Mouse (Mus musculus): Measurements from ENCODE around the gene Sgtb. TPM values are rescaled to one million over a fixed set of nuclear protein-coding genes. Genes with fewer than 3 reads are reported as not detected.

Sgtb gene
- polyA plus RNA-seq (2015; fragmentation: Nextera tagmentation; extraction: Ambion mirVana): 8.0 and 8.2 TPM in 2 replicates

DNA sequence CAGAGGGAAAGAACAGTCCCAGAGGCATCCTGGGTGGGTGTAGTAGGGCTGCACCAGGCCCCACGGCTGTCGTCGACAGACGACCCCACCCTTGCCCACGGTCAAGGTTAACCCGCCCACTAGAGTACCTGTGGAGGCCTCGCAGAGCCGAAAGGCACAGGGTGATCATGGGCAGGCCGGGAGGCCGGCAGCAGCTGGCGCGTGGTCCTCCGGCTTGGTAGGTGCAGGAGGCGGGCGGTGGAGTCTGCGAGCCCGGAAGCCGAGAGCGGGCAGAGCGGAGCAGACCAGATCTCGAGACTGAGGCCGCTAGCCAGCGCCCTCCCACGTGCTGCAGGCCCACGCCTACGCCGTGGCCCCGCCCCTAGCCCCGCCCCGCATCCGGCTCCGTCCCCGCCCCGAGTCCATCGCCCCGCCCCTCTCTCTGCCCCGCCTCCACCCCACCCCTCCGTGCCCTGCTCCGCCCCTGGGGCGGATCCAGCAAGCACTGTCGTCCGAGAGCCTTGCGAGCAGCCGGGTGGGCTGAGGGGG, at the start of gene Sgtb, which contains the start of gene Nln:
Gene Sgtb, plus strand, starts transcription at position 454 of the 528 bp plus-strand sequence.
Gene Nln, minus strand, starts transcription at position 327 of the 528 bp plus-strand sequence.
- peaks cover 4% of the 10 kb centered on the region for H3K36me3 ChIP-seq
- H3K9me3 ChIP-seq: peaks cover 5% of the 10 kb centered on the region
- 1% methylated on average over 40 of the region's 44 CpGs for WGBS
- peak within 1 kb of the TSS; percentile 84 for H3K9ac ChIP-seq
- peaks cover 11% of the 10 kb centered on the region for H3K4me1 ChIP-seq
- ATAC-seq (ENCODE audit: low FRiP score, low read depth): peak; percentile 96
- H3K27me3 ChIP-seq: no peaks in the 10 kb centered on the region
- H3K27ac ChIP-seq: 0 out of 2 replicates have a peak within 1 kb of the TSS, but pooled peaks have one; percentile 48
- peak within 1 kb of the TSS; percentile 95 for H3K4me2 ChIP-seq (replicated peaks)
- H3K4me3 ChIP-seq: peak within 1 kb of the TSS; percentile 84

DNA sequence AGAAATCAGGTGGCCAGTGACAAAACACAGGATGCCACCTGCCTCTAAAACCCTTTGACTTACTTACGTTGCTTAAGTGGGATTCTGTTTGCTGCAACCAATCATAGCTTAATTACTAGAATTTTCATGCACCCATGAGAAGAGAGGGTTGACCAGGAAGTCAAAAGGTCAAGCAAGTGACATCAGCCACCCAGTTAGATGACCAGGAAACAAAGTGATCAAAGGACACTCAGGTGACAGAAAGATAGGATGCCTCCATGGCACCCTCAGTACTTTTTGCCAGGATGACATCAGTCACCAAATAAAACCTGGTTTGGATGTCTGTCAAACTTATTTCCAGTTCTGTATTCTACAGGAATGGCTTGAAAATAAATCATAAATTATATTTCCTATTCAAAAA, 49.3 kb upstream of the Sgtb start:
- no peak overlapping the region for H3K4me3 ChIP-seq
- H3K9me3 ChIP-seq: no peaks in the 10 kb centered on the region
- H3K9ac ChIP-seq: no peak overlapping the region
- 72% methylated on average over 1 of the region's 1 CpGs for WGBS
- no peaks in the 10 kb centered on the region for H3K27me3 ChIP-seq
- H3K27ac ChIP-seq: no peak overlapping the region
- H3K4me2 ChIP-seq (replicated peaks): no peak overlapping the region
- ATAC-seq (ENCODE audit: low FRiP score, low read depth): no peak
- H3K4me1 ChIP-seq: peaks cover 25% of the 10 kb centered on the region
- peaks cover 2% of the 10 kb centered on the region for H3K36me3 ChIP-seq

DNA sequence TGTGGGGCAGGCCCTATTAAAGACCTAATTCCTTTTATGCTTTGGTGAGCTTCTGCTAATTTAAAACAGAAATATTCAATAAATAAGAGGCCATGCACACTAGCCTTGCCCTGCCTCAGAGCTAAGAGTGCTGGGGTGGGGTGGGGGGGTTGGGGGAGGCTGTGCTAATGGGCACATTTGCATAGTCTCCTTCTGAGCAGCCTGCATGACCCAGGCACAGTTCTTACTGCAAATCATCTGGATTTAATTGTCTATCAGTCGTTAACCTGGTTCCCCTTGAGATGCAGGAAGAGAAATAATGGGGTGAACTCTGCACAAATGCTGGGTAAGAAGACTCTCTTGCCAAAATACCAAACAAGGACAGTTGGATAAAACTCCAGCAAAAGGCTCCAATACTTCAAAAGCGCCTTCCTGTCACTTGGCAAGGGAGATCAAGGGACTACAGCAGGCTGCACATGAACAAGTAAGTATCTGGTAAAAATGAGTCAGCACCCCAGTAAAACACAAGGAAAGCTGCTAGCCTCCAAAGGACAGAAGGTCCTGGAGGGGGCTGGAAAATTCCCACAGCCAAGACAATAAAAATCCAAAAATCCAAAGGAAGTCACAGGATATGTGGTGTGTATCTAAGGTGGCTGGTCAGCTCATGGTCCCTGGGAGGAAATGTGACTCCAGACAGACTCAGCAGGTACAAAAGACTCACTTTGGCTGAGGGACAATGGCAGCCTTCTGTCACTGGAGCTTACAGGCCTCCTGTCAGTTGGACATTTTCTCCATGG, 47.4 kb upstream of the Sgtb start:
- no peak overlapping the region for H3K9ac ChIP-seq
- H3K9me3 ChIP-seq: no peaks in the 10 kb centered on the region
- 20% methylated on average over 2 of the region's 2 CpGs for WGBS
- H3K4me2 ChIP-seq (replicated peaks): no peak overlapping the region
- peak overlapping the region; percentile 58; the same call in 1 of the 2 replicates for H3K27ac ChIP-seq
- peaks cover 25% of the 10 kb centered on the region for H3K4me1 ChIP-seq
- H3K4me3 ChIP-seq: no peak overlapping the region
- H3K27me3 ChIP-seq: no peaks in the 10 kb centered on the region
- peaks cover 2% of the 10 kb centered on the region; the same call in 1 of the 2 replicates for H3K36me3 ChIP-seq
- peak; percentile 76 for ATAC-seq (ENCODE audit: low FRiP score, low read depth)

DNA sequence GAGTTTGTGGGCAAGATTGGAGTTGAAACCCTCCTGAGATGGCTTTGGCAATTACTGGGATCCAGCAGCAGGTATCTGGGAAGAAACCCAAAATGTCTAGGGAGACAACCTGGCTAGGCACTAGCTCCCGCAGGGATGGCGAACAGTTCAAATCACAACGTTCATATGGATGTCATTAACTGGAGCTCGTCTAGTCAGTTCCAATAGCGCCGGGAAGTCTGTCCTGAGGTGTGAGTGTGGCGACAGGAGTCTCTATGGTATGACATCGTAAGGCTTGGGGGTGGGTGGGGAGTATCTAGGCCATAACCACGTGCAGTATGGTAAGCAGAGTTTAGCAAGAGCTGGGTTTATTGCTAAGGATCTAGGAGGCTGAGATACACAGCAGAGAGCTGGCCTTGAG, 46.5 kb upstream of the Sgtb start:
- H3K27ac ChIP-seq: peak overlapping the region; percentile 58
- no peaks in the 10 kb centered on the region for H3K27me3 ChIP-seq
- H3K36me3 ChIP-seq: peaks cover 2% of the 10 kb centered on the region; the same call in 1 of the 2 replicates
- H3K4me2 ChIP-seq (replicated peaks): no peak overlapping the region
- H3K9me3 ChIP-seq: no peaks in the 10 kb centered on the region
- H3K4me3 ChIP-seq: no peak overlapping the region
- H3K9ac ChIP-seq: no peak overlapping the region
- peaks cover 25% of the 10 kb centered on the region for H3K4me1 ChIP-seq
- WGBS: 20% methylated on average over 9 of the region's 9 CpGs
- ATAC-seq (ENCODE audit: low FRiP score, low read depth): peak; percentile 74

DNA sequence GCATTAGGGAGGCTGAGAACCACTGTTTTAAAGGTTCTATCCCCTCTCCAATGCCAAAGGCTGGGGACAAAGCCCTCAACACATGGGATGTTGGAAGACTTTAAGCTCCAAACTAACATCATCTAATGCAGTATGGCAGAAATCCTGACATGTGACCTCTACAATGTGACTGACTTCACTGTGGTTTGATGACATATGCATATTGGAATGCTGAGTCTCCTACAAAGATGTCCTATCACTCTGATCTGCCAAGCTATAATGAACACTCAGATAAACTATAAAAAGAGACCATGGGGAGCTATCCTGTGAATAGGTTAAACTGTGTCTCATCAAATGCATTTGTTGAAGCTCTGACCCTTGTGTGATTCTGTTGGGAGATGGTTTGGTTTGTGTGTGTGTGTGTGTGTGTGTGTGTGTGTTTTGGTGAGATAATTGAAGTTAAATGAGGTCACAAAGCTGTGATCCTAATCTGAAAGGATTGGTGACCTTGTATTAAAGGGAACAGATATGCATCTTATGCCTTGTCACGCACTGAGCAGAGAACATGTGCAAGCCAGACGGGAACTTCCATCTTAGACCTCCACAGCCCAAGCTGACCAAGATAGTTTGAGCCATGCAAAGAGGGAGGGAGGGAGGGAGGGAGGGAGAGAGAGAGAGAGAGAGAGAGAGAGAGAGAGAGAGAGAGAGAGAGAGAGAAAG, 43.7 kb upstream of the Sgtb start:
- peaks cover 36% of the 10 kb centered on the region for H3K4me1 ChIP-seq
- 41% methylated on average over 2 of the region's 2 CpGs for WGBS
- no peak overlapping the region for H3K27ac ChIP-seq
- H3K36me3 ChIP-seq: no peaks in the 10 kb centered on the region
- H3K9me3 ChIP-seq: no peaks in the 10 kb centered on the region
- H3K27me3 ChIP-seq: no peaks in the 10 kb centered on the region
- no peak overlapping the region for H3K4me3 ChIP-seq
- no peak overlapping the region for H3K4me2 ChIP-seq (replicated peaks)
- ATAC-seq (ENCODE audit: low FRiP score, low read depth): no peak
- H3K9ac ChIP-seq: no peak overlapping the region

DNA sequence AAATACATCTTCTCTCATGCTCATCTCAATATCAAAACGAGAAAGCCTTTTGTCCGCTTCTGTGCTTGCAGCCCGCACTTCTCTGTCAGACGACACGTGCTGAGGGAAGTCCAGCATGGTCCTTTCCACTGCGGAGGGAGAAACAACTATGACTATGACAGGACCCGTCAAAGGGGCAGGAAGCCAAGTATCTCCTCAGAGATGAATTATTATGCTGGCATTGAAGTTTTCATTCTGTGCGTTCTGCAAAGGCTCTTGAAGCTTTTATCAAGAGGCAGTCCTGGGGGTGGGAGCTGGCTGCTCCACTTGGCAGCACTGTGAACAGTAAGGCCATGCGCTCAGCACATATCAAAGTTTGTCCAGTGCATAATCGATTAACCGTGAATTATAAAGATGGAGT, 40.3 kb upstream of the Sgtb start:
- Histone ChIP-seq H3K36me3 (peaks cover 4% of the 10 kb centered on the region; the same call in 1 of the 2 replicates), H3K9ac (no peak overlapping the region), H3K4me2 (replicated peaks) (no peak overlapping the region), H3K4me1 (peaks cover 14% of the 10 kb centered on the region), H3K9me3 (no peaks in the 10 kb centered on the region), H3K4me3 (no peak overlapping the region), H3K27ac (no peak overlapping the region), H3K27me3 (no peaks in the 10 kb centered on the region)
- ATAC-seq (ENCODE audit: low FRiP score, low read depth): no peak
- 90% methylated on average over 11 of the region's 11 CpGs for WGBS

DNA sequence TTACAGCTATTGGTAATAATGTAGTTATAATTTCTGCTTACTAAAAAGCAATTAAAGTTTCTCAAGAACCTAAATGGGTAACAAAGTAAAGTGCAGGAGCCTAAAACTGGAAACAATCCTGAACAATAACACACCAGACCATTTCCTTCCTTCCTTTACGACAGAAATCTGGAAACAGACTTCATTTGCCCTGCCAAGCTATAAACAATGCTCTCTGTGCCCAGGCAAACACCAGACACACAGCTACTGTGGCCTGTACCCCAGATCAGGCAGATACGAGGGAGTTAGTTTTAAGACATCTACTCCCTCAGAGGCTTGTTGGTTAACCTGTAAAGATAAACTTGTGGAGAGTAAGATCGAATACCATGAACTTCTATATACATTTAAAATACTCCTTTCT, 38.8 kb upstream of the Sgtb start:
- 36% methylated on average over 3 of the region's 3 CpGs for WGBS
- H3K4me1 ChIP-seq: peaks cover 14% of the 10 kb centered on the region
- no peaks in the 10 kb centered on the region for H3K9me3 ChIP-seq
- H3K36me3 ChIP-seq: peaks cover 4% of the 10 kb centered on the region; the same call in 1 of the 2 replicates
- no peak overlapping the region for H3K27ac ChIP-seq
- ATAC-seq (ENCODE audit: low FRiP score, low read depth): no peak
- no peak overlapping the region for H3K4me3 ChIP-seq
- peak overlapping the region; percentile 6; the same call in 1 of the 2 replicates for H3K9ac ChIP-seq
- H3K27me3 ChIP-seq: no peaks in the 10 kb centered on the region
- H3K4me2 ChIP-seq (replicated peaks): no peak overlapping the region

DNA sequence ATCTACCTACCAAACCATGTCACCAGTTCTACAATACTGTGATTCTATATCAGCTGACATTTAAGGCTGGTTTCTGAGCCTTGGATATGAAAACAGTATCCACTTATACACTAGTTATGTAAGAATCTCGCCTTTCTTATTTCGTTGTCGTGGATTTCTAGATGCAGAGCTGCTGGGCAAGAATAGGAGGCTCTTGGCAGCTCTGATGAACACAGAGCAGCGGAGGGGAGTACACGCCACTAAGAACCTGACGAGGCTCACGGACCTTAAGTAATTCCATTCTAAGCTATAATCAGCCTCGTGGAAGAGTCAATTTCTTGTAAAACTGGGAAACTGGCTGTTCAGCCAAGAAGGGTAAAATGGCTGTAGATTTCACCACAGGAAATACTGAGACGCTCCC, 37.2 kb upstream of the Sgtb start:
- no peak for ATAC-seq (ENCODE audit: low FRiP score, low read depth)
- Histone ChIP-seq H3K27me3 (no peaks in the 10 kb centered on the region), H3K4me3 (no peak overlapping the region), H3K27ac (no peak overlapping the region), H3K9ac (no peak overlapping the region), H3K4me1 (peaks cover 20% of the 10 kb centered on the region), H3K36me3 (peaks cover 4% of the 10 kb centered on the region; the same call in 1 of the 2 replicates), H3K4me2 (replicated peaks) (no peak overlapping the region), H3K9me3 (no peaks in the 10 kb centered on the region)
- WGBS: 77% methylated on average over 9 of the region's 9 CpGs

DNA sequence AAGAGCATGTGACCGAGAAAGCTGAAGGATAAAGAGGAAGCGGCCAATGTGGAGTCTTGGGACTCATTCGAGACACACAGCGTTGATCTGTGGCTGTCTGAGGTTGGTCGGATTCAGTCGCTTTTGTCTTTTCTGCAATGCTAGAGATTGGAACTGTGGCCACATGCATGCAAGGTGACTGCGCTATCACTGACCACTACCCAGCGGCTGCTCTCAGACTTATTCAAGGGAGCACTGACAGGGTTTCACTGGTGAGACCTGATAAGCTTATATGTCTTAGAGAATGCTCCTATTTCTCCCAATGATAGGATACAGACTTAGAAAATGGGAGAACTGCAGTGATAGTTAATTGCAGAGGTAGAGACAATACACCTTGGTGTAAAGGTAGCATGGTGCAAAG, 35.3 kb upstream of the Sgtb start:
- peaks cover 21% of the 10 kb centered on the region for H3K4me1 ChIP-seq
- H3K9ac ChIP-seq: no peak overlapping the region
- ATAC-seq (ENCODE audit: low FRiP score, low read depth): no peak
- H3K4me2 ChIP-seq (replicated peaks): no peak overlapping the region
- no peaks in the 10 kb centered on the region for H3K9me3 ChIP-seq
- H3K27me3 ChIP-seq: no peaks in the 10 kb centered on the region
- H3K27ac ChIP-seq: no peak overlapping the region
- 93% methylated on average over 8 of the region's 8 CpGs for WGBS
- peaks cover 4% of the 10 kb centered on the region; the same call in 1 of the 2 replicates for H3K36me3 ChIP-seq
- no peak overlapping the region for H3K4me3 ChIP-seq

DNA sequence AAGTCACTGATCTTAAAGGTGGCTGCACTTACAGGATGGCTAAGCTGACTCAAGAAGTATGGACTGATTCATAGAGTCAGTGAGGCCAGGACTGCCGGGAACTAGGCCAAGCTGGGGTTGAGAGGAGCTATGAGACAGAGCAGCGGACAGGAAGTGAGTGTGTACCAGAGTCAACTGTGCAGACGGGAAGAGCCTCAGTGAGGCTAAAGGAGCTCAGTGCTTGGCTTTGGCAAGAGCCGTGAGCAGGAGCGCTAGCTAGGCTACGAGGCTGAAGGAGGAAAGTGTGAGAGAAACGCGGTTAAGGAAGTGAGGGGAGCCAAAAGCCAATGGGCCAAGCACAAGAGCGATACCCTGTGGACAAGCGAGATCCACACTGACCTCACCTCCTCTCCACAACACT, 34.8 kb upstream of the Sgtb start:
- ATAC-seq (ENCODE audit: low FRiP score, low read depth): no peak

DNA sequence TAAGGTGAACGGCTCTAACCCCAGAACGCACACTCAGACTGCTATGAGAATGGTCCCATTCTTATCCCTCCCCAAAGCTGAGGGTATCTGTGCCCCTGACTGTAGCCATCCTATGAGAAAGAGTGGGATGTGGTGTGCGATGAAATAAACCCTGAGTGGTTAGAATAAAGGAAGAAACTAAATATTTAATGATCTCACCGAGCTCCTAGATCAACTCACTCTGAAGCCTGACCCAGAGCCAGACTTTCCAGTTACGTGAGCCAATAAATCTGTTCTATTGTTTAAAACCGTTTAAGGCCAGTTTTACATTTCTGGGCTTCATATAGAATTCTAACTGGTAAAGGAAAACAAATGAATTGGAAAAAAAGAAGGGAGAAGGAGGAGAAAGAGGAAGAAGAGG, 32.5 kb upstream of the Sgtb start:
- H3K4me1 ChIP-seq: peaks cover 7% of the 10 kb centered on the region; the same call in 1 of the 2 replicates
- no peak overlapping the region for H3K9ac ChIP-seq
- H3K4me2 ChIP-seq (replicated peaks): no peak overlapping the region
- peaks cover 4% of the 10 kb centered on the region; the same call in 1 of the 2 replicates for H3K36me3 ChIP-seq
- no peak overlapping the region for H3K4me3 ChIP-seq
- no peaks in the 10 kb centered on the region for H3K9me3 ChIP-seq
- ATAC-seq (ENCODE audit: low FRiP score, low read depth): no peak
- WGBS: 57% methylated on average over 6 of the region's 6 CpGs
- no peak overlapping the region for H3K27ac ChIP-seq
- H3K27me3 ChIP-seq: no peaks in the 10 kb centered on the region

More for the DNA sequence above, 34.8 kb upstream of the Sgtb start:
- no peak overlapping the region for H3K9ac ChIP-seq
- peaks cover 4% of the 10 kb centered on the region; the same call in 1 of the 2 replicates for H3K36me3 ChIP-seq
- H3K27ac ChIP-seq: no peak overlapping the region
- WGBS: 85% methylated on average over 10 of the region's 10 CpGs
- no peaks in the 10 kb centered on the region for H3K9me3 ChIP-seq
- H3K4me2 ChIP-seq (replicated peaks): no peak overlapping the region
- H3K27me3 ChIP-seq: no peaks in the 10 kb centered on the region
- peaks cover 16% of the 10 kb centered on the region for H3K4me1 ChIP-seq
- no peak overlapping the region for H3K4me3 ChIP-seq

DNA sequence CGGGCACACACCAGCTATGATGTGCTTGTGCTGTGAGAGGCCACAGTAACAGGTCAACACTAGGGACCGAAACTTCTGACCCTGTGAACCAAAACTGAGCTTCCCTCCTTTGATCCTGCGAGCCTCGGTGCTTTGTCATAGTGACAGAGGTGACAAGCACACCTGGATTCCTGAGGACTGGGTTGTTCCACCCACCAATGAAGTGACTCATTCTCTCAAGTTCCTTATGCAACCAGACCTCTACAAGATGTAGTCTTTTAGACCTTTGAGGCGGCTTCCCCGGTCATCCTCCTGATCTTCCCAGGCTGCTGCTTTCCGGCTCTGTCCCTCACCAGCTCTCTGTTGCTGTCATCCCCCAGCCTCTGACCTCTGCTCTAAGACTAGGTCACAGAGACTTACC, 27.0 kb upstream of the Sgtb start:
- Histone ChIP-seq H3K4me3 (no peak overlapping the region), H3K4me1 (no peaks in the 10 kb centered on the region), H3K9me3 (no peaks in the 10 kb centered on the region), H3K4me2 (replicated peaks) (no peak overlapping the region), H3K27ac (no peak overlapping the region), H3K27me3 (no peaks in the 10 kb centered on the region), H3K36me3 (no peaks in the 10 kb centered on the region), H3K9ac (no peak overlapping the region)
- 78% methylated on average over 7 of the region's 7 CpGs for WGBS
- ATAC-seq (ENCODE audit: low FRiP score, low read depth): no peak
